ENCODE assay signal across 11 mouse cellular contexts in genomic region chr4:152908235-152908634, GRCm38 (mm10).
DNase-seq lines count a peak whose midpoint lies in the region; ATAC-seq lines count a peak whose summit lies in the region.
"Had no signal": no experiment of that assay in that cellular context is flagged by ENCODE, and none has a peak within 500 bp of the region (broad histone marks: within the 10 kb centered on the region; RNA-seq: fewer than 3 reads in every experiment).

No protein-coding gene starts in this region.

- ATAC-seq in heart, embryonic 16.5 days (replicated peaks; ENCODE audit: extremely low read depth, insufficient read depth, low FRiP score): peak; percentile 68
- ATAC-seq in monocyte, adult 5-6 weeks (replicated peaks; ENCODE audit: insufficient number of reproducible peaks, low FRiP score, low TSS enrichment, poor library complexity, severe bottlenecking): no peak

- H3K4me3 ChIP-seq in heart, embryonic 16.5 days (ENCODE audit: low read length): no peak overlapping the region

- H3K4me2 ChIP-seq in heart, embryonic 16.5 days (ENCODE audit: low read depth, low read length): no peak overlapping the region

- H3K9ac ChIP-seq in heart, embryonic 16.5 days (ENCODE audit: low read length): no peak overlapping the region

- peak; percentile 51 for DNase-seq in kidney, postnatal 10 days
- no peak for DNase-seq in kidney, adult 8-10 months
- DNase-seq in frontal cortex, adult 2 months (ENCODE audit: extremely low spot score in 1 of 2, low spot score in 1 of 2): peak; percentile 5 to 63
- DNase-seq in left cerebral cortex, postnatal 14 days (ENCODE audit: low spot score in 2 of 2): peak; percentile 63 to 66
- no peak for DNase-seq in B cell, adult 2 months
- no peak for DNase-seq in urinary bladder, postnatal 36 days (ENCODE audit: low spot score in 2 of 2)
- DNase-seq: adrenal gland, postnatal 25 days; gastrocnemius, postnatal 36 days; thymus, postnatal 14 days had no signal

- peaks cover 2% of the 10 kb centered on the region; the same call in 1 of the 2 replicates for H3K4me1 ChIP-seq in heart, embryonic 16.5 days (ENCODE audit: control insufficient read depth, insufficient read depth, low read length)

- intact Hi-C loops in left cerebral cortex, postnatal 14 days (cut with DNase I): no loop called here

- no peaks in the 10 kb centered on the region for H3K36me3 ChIP-seq in heart, embryonic 16.5 days (ENCODE audit: control insufficient read depth, insufficient read depth)

- H3K27ac ChIP-seq in heart, embryonic 16.5 days (ENCODE audit: low read length): peak overlapping the region; percentile 10; the same call in 1 of the 2 replicates

- WGBS in heart, embryonic 16.5 days: 35% methylated on average over 5 of the region's 5 CpGs

- no peaks in the 10 kb centered on the region for H3K9me3 ChIP-seq in heart, embryonic 16.5 days (replicated peaks; ENCODE audit: control insufficient read depth, low read length)

- no peaks in the 10 kb centered on the region; the same call in none of the 2 replicates for H3K27me3 ChIP-seq in heart, embryonic 16.5 days (ENCODE audit: control insufficient read depth, insufficient read depth, low read length)

Comparison
In these comparisons a context has a peak if more than half of its experiments do, and no peak if none do; other contexts are left out.
1. DNase-seq: peak in kidney, postnatal 10 days (single experiment), frontal cortex, adult 2 months (2 of 2) and left cerebral cortex, postnatal 14 days (2 of 2); none in kidney, adult 8-10 months (0 of 2), B cell, adult 2 months (0 of 2) and urinary bladder, postnatal 36 days (0 of 2).